Mouse (Mus musculus): ENCODE measurements at regions not wholly inside any gene's neighbourhood (a gene's known extent, or its start where the extent isn't known, plus 50 kb on each side); places are given as distances from the start of the nearest gene placed in this dataset.

DNA sequence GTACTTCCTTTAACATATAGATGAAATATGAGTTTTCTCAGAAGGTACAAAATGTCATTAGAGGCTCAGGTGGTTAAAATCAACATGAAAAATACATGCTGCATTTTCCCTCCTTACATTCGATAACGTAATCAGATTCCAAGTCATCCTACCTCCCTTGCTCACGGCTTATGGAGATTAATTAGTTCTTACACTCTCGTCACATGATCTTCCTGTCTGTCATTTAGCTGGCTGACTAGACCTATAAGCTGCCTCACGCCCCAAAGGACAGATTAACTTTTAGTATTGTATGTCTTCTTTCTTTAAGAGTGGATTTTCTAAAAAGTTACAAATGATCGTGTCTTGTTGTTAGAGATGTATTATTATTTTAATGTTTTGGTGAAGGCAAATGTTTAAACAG is 669.6 kb upstream of the Zeb2 start:
- TF ChIP-seq CTCF (IDR thresholded peaks at IDR 0.05; ENCODE audit: low read depth, low read length) (no peak), POLR2A (IDR thresholded peaks at IDR 0.05; ENCODE audit: borderline replicate concordance, low read depth, low read length) (no peak)

All from bone marrow macrophage, adult 2 months (primary cell).